In the genomic region with DNA sequence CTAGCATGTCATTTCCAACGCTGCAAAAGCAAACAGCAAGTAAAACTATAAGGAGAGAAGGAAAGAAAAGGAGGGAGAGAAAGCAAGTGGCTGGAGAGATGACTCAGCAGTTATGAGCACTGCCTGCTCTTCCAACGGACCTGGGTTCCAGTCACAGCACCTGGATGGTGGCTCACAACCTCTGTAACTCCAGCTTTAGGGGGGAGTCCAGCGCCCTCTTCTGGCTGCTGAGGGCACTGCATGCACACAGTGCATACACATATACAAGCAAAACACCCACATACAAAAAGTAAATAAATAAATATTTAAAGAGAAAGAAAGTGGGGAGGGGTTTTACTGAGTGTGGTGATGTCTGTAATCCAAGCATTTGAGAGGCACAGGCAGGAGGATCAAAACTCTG, we compare ENCODE assay signal across 20 mouse cellular contexts. TPM values are rescaled to one million over a fixed set of nuclear protein-coding genes. Genes with fewer than 3 reads are reported as not detected.
DNase-seq lines count a peak whose midpoint lies in the region; ATAC-seq and TF ChIP-seq lines count a peak whose summit lies in the region.
"Had no signal": no experiment of that assay in that cellular context is flagged by ENCODE, and none has a peak within 500 bp of the region (broad histone marks: within the 10 kb centered on the region; RNA-seq: fewer than 3 reads in every experiment).

No protein-coding gene starts in this region.

- H3K4me1 ChIP-seq in kidney, postnatal 0 days (replicated peaks; ENCODE audit: insufficient read depth, low read length), result no peaks in the 10 kb centered on the region
- no peaks in the 10 kb centered on the region for H3K4me1 ChIP-seq in midbrain, postnatal 0 days (ENCODE audit: insufficient read depth, low read length)
- H3K4me1 ChIP-seq in midbrain, embryonic 14.5 days (ENCODE audit: control insufficient read depth, insufficient read depth, low read length), result no peaks in the 10 kb centered on the region
- H3K4me1 ChIP-seq in ES-E14 (ENCODE audit: control insufficient read depth in 2 of 2, insufficient read depth in 2 of 2, low read length in 2 of 2, poor library complexity in 1 of 2), result peaks cover 0 to 3% of the 10 kb centered on the region in 2 experiments; a peak in 1 of 4 replicates
- H3K4me1 ChIP-seq in embryonic fibroblast, embryonic 13.5 days (ENCODE audit: control insufficient read depth, insufficient read depth, low read length), result no peaks in the 10 kb centered on the region
- H3K4me1 ChIP-seq: embryonic facial prominence, embryonic 10.5 days; limb, embryonic 10.5 days; neural tube, embryonic 12.5 days had no signal

- H3K36me3 ChIP-seq in kidney, postnatal 0 days (ENCODE audit: insufficient read depth, low read length), result peaks cover 15% of the 10 kb centered on the region
- peaks cover 16% of the 10 kb centered on the region for H3K36me3 ChIP-seq in midbrain, postnatal 0 days (ENCODE audit: insufficient read depth, low read length)
- H3K36me3 ChIP-seq in midbrain, embryonic 14.5 days (ENCODE audit: control insufficient read depth, insufficient read depth, low read length), result 0 out of 2 replicates have a peak, but pooled peaks cover 9% of the 10 kb centered on the region
- peaks cover 43% of the 10 kb centered on the region for H3K36me3 ChIP-seq in ES-E14 (ENCODE audit: control insufficient read depth, insufficient read depth, low read length, poor library complexity, severe bottlenecking)

- TF ChIP-seq CTCF in kidney, postnatal 0 days (IDR thresholded peaks at IDR 0.05; ENCODE audit: low read depth), result peak; percentile 28; the same call in 1 of the 2 replicates
- TF ChIP-seq CTCF in midbrain, postnatal 0 days (IDR thresholded peaks at IDR 0.05), result peak; percentile 34
- 0 out of 2 replicates have a peak, but pooled peaks have one; percentile 27 for TF ChIP-seq CTCF in embryonic fibroblast, embryonic 13.5 days (IDR thresholded peaks at IDR 0.05; ENCODE audit: borderline replicate concordance, insufficient read depth, low read length)

- no peaks in the 10 kb centered on the region for H3K9me3 ChIP-seq in kidney, postnatal 0 days (replicated peaks; ENCODE audit: low read length)
- no peaks in the 10 kb centered on the region for H3K9me3 ChIP-seq in midbrain, postnatal 0 days (ENCODE audit: low read length)
- no peaks in the 10 kb centered on the region for H3K9me3 ChIP-seq in midbrain, embryonic 14.5 days (ENCODE audit: control insufficient read depth, low read length)
- peaks cover 12% of the 10 kb centered on the region for H3K9me3 ChIP-seq in ES-E14 (ENCODE audit: control insufficient read depth, insufficient read depth, low read depth, low read length)

- no peak for DNase-seq in kidney, postnatal 0 days (ENCODE audit: low spot score)
- DNase-seq in kidney, postnatal 25 days, result no peak
- DNase-seq in midbrain, postnatal 0 days (ENCODE audit: low spot score), result no peak
- DNase-seq in midbrain, embryonic 14.5 days, result no peak
- DNase-seq in ES-E14 (ENCODE audit: low read depth, low spot score), result no peak
- DNase-seq in frontal cortex, postnatal 14 days (ENCODE audit: low spot score in 2 of 2), result no peak
- DNase-seq: adrenal gland, postnatal 25 days; cerebellum, postnatal 36 days; forebrain, postnatal 0 days; gastrocnemius, postnatal 10 days; heart, postnatal 36 days; layer of hippocampus, adult 9-11 months; lung, adult 18-20 months; right cerebral cortex, postnatal 14 days; thymus, postnatal 25 days had no signal

- ATAC-seq in kidney, postnatal 0 days (replicated peaks; ENCODE audit: low FRiP score, low read depth), result no peak
- no peak for ATAC-seq in midbrain, postnatal 0 days (ENCODE audit: low FRiP score)
- ATAC-seq in midbrain, embryonic 14.5 days (ENCODE audit: low FRiP score, low TSS enrichment), result no peak
- ATAC-seq: forebrain, postnatal 0 days had no signal

- H3K9ac ChIP-seq in kidney, postnatal 0 days (ENCODE audit: low read depth, low read length), result no peak overlapping the region
- H3K9ac ChIP-seq in midbrain, postnatal 0 days (replicated peaks; ENCODE audit: low read length, poor library complexity, severe bottlenecking), result no peak overlapping the region
- H3K9ac ChIP-seq in midbrain, embryonic 14.5 days (replicated peaks; ENCODE audit: low read length), result no peak overlapping the region
- no peak overlapping the region for H3K9ac ChIP-seq in ES-E14 (ENCODE audit: insufficient read depth, low read depth, low read length, poor library complexity, severe bottlenecking)
- H3K9ac ChIP-seq: forebrain, postnatal 0 days; heart, embryonic 12.5 days; neural tube, embryonic 12.5 days had no signal

- TF ChIP-seq POLR2A in embryonic fibroblast, embryonic 13.5 days (IDR thresholded peaks at IDR 0.05; ENCODE audit: low read depth, low read length), result no peak

- H3K4me3 ChIP-seq in kidney, postnatal 0 days (replicated peaks; ENCODE audit: low read depth, low read length), result no peak overlapping the region
- H3K4me3 ChIP-seq in midbrain, postnatal 0 days (ENCODE audit: low read depth, low read length), result no peak overlapping the region
- no peak overlapping the region for H3K4me3 ChIP-seq in midbrain, embryonic 14.5 days (replicated peaks; ENCODE audit: low read depth, low read length)
- no peak overlapping the region for H3K4me3 ChIP-seq in ES-E14 (ENCODE audit: insufficient read depth in 1 of 2, low read depth in 1 of 2, low read length in 2 of 2, poor library complexity in 1 of 2, severe bottlenecking in 1 of 2)
- no peak overlapping the region for H3K4me3 ChIP-seq in embryonic fibroblast, embryonic 13.5 days (ENCODE audit: insufficient read depth, low read length)
- H3K4me3 ChIP-seq: embryonic facial prominence, embryonic 10.5 days; heart, embryonic 12.5 days; limb, embryonic 10.5 days; neural tube, embryonic 12.5 days had no signal

- no peak overlapping the region for H3K27ac ChIP-seq in kidney, postnatal 0 days
- no peak overlapping the region for H3K27ac ChIP-seq in midbrain, postnatal 0 days (ENCODE audit: low read depth, low read length)
- no peak overlapping the region for H3K27ac ChIP-seq in midbrain, embryonic 14.5 days (replicated peaks; ENCODE audit: low read depth, low read length)
- H3K27ac ChIP-seq in ES-E14 (ENCODE audit: insufficient read depth, low read depth, low read length, poor library complexity, severe bottlenecking), result no peak overlapping the region
- no peak overlapping the region for H3K27ac ChIP-seq in embryonic fibroblast, embryonic 13.5 days (ENCODE audit: insufficient read depth, low read length)
- H3K27ac ChIP-seq: embryonic facial prominence, embryonic 10.5 days; limb, embryonic 10.5 days; neural tube, embryonic 12.5 days had no signal

- WGBS in kidney, postnatal 0 days, result 67% methylated on average over 3 of the region's 3 CpGs
- WGBS in midbrain, postnatal 0 days, result 72% methylated on average over 3 of the region's 3 CpGs
- WGBS in midbrain, embryonic 14.5 days, result 71% methylated on average over 3 of the region's 3 CpGs

- H3K4me2 ChIP-seq in kidney, postnatal 0 days (ENCODE audit: low read length), result no peak overlapping the region
- H3K4me2 ChIP-seq in midbrain, postnatal 0 days (ENCODE audit: low read depth, low read length, poor library complexity, severe bottlenecking), result no peak overlapping the region
- no peak overlapping the region for H3K4me2 ChIP-seq in midbrain, embryonic 14.5 days (ENCODE audit: low read length)
- H3K4me2 ChIP-seq: heart, embryonic 12.5 days; neural tube, embryonic 12.5 days had no signal

- no peaks in the 10 kb centered on the region for H3K27me3 ChIP-seq in kidney, postnatal 0 days (ENCODE audit: insufficient read depth, low read length)
- H3K27me3 ChIP-seq in midbrain, postnatal 0 days (ENCODE audit: insufficient read depth, low read length), result no peaks in the 10 kb centered on the region
- H3K27me3 ChIP-seq in midbrain, embryonic 14.5 days (ENCODE audit: control insufficient read depth, insufficient read depth, low read length), result no peaks in the 10 kb centered on the region
- H3K27me3 ChIP-seq: heart, embryonic 12.5 days; neural tube, embryonic 12.5 days had no signal

- in situ Hi-C loops in ES-E14 (cut with MboI; ENCODE audit: low sequenced_read_pairs in 2 of 2, unreplicated experiment in 2 of 2), result no loop called here

TF ChIP-seq in ES-E14, 5 proteins besides CTCF, POLR2A, EP300 and RAD21:
- no peak for TF ChIP-seq ZNF384 (IDR thresholded peaks at IDR 0.05; ENCODE audit: low read depth, low read length)
- TF ChIP-seq MAFK (IDR thresholded peaks at IDR 0.05; ENCODE audit: insufficient read depth, low read depth, low read length), result peak; percentile 45; the same call in 1 of the 2 replicates

RNA-seq across cellular contexts. Expression of gene Tmppe, which starts 20.1 kb away (rescaled TPM):
- 7.0 and 9.7 TPM in 2 replicates for polyA plus RNA-seq in kidney, postnatal 0 days (2015; fragmentation: Nextera tagmentation; extraction: Ambion mirVana)
- 6.4 and 6.6 TPM in 2 replicates for total RNA-seq in midbrain, postnatal 0 days (2014; rRNA removed)
- 6.4 and 7.4 TPM in 2 replicates for polyA plus RNA-seq in midbrain, postnatal 0 days (2015; fragmentation: Nextera tagmentation; extraction: Ambion mirVana)
- polyA plus RNA-seq in midbrain, embryonic 14.5 days (2014; fragmentation: Nextera tagmentation; extraction: Ambion mirVana), result 3.5 and 4.1 TPM in 2 replicates
- total RNA-seq in ES-E14 (2012; rRNA removed), result 37.3 and 47.1 TPM in 2 replicates
- polyA plus RNA-seq in embryonic fibroblast, embryonic 13.5 days (2011; ENCODE audit: insufficient read length, low read depth, missing spikeins), result 4.1 and 6.2 TPM in 2 replicates

RNA-seq across cellular contexts. Expression of gene Glb1, which starts 20.2 kb away (rescaled TPM):
- 77.9 and 85.5 TPM in 2 replicates for polyA plus RNA-seq in kidney, postnatal 0 days (2015; fragmentation: Nextera tagmentation; extraction: Ambion mirVana)
- 29.6 and 38.0 TPM in 2 replicates for total RNA-seq in midbrain, postnatal 0 days (2014; rRNA removed)
- 32.1 and 35.3 TPM in 2 replicates for polyA plus RNA-seq in midbrain, postnatal 0 days (2015; fragmentation: Nextera tagmentation; extraction: Ambion mirVana)
- 22.9 and 27.9 TPM in 2 replicates for polyA plus RNA-seq in midbrain, embryonic 14.5 days (2014; fragmentation: Nextera tagmentation; extraction: Ambion mirVana)
- total RNA-seq in ES-E14 (2012; rRNA removed), result 36.0 and 44.6 TPM in 2 replicates
- polyA plus RNA-seq in embryonic fibroblast, embryonic 13.5 days (2011; ENCODE audit: insufficient read length, low read depth, missing spikeins), result 44.8 and 50.4 TPM in 2 replicates

RNA-seq across cellular contexts. Expression of gene Crtap, which starts 30.6 kb away (rescaled TPM):
- polyA plus RNA-seq in kidney, postnatal 0 days (2015; fragmentation: Nextera tagmentation; extraction: Ambion mirVana), result 133 and 140 TPM in 2 replicates
- 12.6 and 21.4 TPM in 2 replicates for total RNA-seq in midbrain, postnatal 0 days (2014; rRNA removed)
- 25.8 and 26.0 TPM in 2 replicates for polyA plus RNA-seq in midbrain, postnatal 0 days (2015; fragmentation: Nextera tagmentation; extraction: Ambion mirVana)
- polyA plus RNA-seq in midbrain, embryonic 14.5 days (2014; fragmentation: Nextera tagmentation; extraction: Ambion mirVana), result 10.7 and 23.8 TPM in 2 replicates
- total RNA-seq in ES-E14 (2012; rRNA removed), result 106 and 148 TPM in 2 replicates
- polyA plus RNA-seq in embryonic fibroblast, embryonic 13.5 days (2011; ENCODE audit: insufficient read length, low read depth, missing spikeins), result 241 and 277 TPM in 2 replicates
